Mouse (Mus musculus) hematopoietic stem cell, adult 5-6 weeks (primary cell): Measurements from ENCODE around the gene Mmp14. TPM values are rescaled to one million over a fixed set of nuclear protein-coding genes. Genes with fewer than 3 reads are reported as not detected.

Experiments used
- ATAC-seq, 2 experiments: fragments of 125-278 bp in 1 of 2; replicated peaks in 1 of 2; 2 replicates each; pipeline ENCODE4 v1.8.0; 2016 to 2017; ENCODE audit warnings: inconsistent platforms in 2 of 2, mild to moderate bottlenecking in 2 of 2, moderate number of reproducible peaks in 2 of 2, low read depth in 1 of 2, moderate TSS enrichment in 1 of 2; ENCODE audit not compliant: low FRiP score in 2 of 2, poor library complexity in 2 of 2, severe bottlenecking in 2 of 2, insufficient read depth in 1 of 2, low TSS enrichment in 1 of 2
- total RNA-seq: library from RNA; stranded (forward); fragments of 172-1452, 232-1000 nt; gene quantifications from 2 replicates; pipeline ENCODE4 v1.2.3, GENCODE M21; 2017

Mmp14 gene
- total RNA-seq, 1 experiment from 2014 or later, result 7.5 TPM

DNA sequence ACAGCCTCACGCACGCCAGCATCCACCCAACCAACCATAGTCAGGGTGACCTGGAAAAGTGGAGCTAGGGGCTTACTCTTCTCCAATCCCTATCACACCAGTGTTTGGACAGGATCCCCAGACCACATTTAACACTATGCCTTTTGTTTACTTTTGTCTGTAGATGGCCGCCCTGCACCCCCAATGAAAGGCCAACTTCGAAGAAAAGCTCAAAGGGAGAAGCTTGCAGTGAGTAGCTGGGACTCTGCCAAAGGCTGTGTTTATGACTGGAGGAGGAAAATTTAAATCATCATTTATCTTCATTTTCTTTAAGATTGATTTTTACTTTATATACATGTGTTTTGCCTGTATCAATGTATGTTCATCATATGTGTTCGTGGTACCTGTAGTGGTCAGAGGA lies 3.0 kb upstream of the Mmp14 start:
- no peak for ATAC-seq

DNA sequence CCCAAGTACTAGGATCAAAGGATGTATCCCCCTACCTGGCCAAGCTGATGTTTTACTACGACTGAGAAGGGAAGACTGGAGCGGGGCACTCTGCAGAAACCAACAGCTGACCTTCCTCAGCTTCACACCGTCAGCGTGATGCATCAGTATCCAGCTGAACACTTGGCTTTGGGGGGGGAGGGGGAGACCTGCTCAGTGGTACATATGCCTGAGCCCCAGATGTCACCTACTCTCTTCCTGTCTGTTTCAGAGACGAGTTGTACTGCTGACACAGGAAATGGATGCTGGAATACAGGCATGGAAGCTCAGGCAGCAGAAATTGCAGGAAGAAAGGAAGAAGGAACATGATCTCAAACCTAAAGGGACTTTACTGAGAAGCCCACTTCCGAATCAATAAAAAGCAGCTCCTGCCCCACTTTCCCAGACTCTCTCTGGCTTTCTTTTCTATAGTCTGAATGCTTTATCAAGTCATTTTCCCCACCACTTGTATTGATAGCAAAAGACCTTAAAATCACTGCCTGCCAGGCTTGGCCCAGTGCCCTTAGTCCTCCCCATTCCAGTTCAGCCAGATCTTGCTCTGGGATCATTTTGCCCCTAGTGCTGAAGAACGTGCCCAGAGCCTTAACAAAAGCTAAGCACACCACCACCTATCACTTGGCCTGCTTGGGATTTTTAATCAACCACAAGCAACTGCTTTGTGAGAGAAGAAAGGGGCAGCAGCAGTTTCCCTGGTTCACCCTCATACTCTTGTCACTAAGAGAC lies 1.9 kb upstream of the Mmp14 start:
- no peak for ATAC-seq

DNA sequence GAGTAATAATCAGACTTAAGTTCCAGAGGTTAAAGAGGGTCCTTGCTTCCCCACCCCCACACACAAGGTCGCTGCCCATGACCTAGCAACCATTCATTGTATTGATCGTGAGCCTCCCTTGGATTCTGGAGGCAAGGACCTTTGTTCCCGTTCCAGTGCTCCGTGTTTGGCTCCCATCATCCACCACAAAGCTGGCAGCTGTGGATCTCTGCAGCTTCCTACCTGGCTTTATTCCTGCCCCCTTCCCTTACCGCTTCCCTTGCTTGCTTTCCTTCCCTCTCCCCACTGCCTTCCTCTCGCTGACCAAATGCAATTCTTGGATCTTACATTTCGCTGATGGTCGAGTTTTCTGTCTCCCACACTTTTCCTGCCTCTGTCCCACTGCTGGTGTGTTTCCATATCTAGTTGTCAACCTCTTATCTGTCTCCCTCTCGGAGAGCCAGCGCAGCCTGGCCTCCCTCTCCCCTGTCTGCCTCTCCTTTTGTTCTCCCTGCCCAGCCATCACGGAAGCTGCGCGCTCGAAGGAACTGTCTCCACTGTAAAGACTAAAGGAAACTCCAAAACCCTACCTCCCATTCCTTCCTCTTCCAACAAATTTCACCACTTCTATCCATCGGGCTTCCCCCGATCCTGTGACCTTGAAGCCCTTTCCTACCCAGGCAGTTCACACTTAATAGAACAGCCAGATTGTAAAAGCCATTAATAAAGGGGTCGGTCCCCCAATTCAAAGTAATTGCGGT lies 836 bp upstream of the Mmp14 start:
- ATAC-seq, result no peak

GRCm38 (mm10) chr14:54432078-54432836 lies 845 bp downstream of the Mmp14 start:
- ATAC-seq, result peak; percentile 8 to 29; a peak in 1 of 4 replicates

DNA sequence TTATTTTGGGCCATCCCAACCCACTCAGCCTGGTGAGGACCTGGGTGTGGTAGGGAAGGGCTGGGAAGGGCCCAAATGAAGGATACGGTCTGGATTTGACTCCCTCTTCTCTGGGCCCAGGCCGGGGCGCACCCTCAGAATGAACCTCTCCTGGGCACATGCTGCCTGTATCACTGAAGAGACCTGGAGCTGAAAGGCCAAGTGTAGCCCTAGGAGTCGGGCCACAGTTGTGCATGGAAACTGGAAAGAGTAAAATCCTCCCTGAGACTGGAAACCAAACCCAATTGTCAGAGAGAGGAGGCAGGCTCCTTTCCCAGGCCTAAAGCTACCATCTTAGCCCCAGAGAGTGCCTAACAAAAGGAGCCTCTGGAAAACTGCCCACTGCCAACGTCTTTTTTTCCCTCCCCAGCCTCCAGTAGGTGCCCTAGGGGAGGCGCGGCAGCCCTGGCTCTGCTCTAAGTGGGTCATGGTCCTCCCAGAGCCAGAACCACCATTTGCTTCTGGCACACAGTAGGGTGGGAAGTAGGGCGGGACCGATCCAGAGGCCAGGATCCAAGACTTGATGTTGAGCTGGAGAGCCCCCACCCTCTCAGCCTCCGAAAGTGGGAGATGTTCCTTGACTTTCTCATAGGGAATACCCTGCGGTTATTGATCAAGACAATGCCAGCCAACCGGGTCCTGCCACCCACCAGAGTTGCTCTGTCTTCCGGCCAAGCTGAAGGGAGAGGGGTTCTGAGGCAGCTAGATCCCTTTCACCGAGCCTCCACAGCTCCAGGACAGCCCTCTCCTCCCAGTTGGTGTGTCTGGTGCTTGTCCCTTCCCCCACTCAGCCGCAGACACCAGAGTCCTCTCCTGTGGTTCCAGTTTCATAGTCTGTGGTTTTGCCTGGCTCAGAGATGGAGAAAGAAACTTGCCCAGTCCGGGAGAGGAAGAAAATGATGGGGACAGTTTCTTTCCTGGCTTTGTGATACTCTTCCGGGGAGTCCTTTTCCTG lies 1.7 kb downstream of the Mmp14 start:
- ATAC-seq, result peak; percentile 54 to 59; a peak in 3 of 4 replicates

GRCm38 (mm10) chr14:54433941-54434531 lies 2.6 kb downstream of the Mmp14 start:
- no peak for ATAC-seq

- no peak for ATAC-seq
Observed at GRCm38 (mm10) chr14:54435194-54435918, 3.9 kb downstream of the Mmp14 start.

DNA sequence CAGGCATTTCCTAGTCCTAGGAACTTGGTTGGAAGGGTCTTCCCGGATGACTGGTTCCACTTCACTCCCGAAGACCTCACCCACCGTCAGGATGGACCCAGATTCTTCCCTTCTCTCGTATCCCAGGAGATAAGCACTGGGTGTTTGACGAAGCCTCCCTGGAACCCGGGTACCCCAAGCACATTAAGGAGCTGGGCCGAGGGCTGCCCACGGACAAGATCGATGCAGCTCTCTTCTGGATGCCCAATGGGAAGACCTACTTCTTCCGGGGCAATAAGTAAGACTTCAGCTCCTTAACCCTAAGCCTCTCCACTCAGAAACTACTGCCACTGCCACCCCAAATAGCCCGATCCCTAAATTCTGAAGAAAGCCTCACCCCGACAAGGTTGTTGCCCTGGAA lies 7.7 kb downstream of the Mmp14 start:
- ATAC-seq, result no peak

- ATAC-seq, result no peak
Observed at GRCm38 (mm10) chr14:54439610-54440009, 8.2 kb downstream of the Mmp14 start.

DNA sequence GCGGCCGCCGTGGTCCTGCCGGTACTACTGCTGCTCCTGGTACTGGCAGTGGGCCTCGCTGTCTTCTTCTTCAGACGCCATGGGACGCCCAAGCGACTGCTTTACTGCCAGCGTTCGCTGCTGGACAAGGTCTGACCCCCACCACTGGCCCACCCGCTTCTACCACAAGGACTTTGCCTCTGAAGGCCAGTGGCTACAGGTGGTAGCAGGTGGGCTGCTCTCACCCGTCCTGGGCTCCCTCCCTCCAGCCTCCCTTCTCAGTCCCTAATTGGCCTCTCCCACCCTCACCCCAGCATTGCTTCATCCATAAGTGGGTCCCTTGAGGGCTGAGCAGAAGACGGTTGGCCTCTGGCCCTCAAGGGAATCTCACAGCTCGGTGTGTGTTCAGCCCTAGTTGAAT lies 9.1 kb downstream of the Mmp14 start:
- no peak for ATAC-seq

GRCm38 (mm10) chr14:54441365-54441764 lies 10.0 kb downstream of the Mmp14 start:
- ATAC-seq, result no peak

DNA sequence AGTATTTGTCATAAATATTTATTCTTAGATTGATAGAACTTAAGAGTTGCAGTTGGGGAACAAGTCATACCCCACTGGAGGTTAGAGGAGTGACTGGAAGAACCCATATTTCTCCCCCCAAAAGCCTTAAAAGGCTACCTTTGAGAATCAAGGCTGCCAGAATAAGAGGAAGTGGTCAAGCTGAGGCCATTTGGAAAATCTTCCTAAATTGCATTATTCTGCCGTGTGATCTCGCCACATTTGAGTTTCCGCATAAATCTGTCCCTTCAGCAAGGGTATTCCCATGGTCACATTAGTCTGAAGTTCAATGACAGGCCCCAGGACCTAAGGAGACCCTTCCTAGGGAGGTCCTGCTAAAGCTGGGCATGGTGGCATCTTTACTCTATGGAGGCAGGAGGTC lies 11.1 kb downstream of the Mmp14 start:
- no peak for ATAC-seq

DNA sequence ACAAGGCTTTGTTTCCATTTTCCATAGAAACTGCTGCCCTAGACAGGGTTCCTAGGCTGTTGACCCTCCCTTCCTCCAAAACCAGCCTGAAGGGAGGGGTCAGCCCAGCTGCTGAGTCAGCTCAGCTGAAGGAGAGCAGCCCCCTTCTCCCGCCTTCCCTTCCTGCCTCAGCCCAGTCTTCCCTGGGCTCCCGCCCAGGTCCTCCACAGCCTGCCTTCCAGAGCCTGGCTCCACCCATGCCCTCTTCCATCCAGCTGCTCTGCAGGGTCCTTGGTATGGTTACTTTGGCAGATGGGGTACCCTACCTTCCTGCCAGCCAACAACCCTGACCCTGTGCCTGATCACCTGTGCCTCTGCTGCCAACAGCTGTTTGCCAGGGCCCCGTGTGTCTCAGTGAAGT lies 11.8 kb downstream of the Mmp14 start:
- ATAC-seq, result peak in 1 of 2 experiments; percentile 20; a peak in 1 of 4 replicates

GRCm38 (mm10) chr14:54443712-54444618 lies 12.6 kb downstream of the Mmp14 start:
- no peak for ATAC-seq

GRCm38 (mm10) chr14:54445476-54445875 lies 14.1 kb downstream of the Mmp14 start:
- ATAC-seq, result no peak
